Mouse (Mus musculus): ENCODE measurements around the gene 4930455H04Rik.

- TF ChIP-seq ZC3H11A (IDR thresholded peaks at IDR 0.05; ENCODE audit: borderline replicate concordance, low read depth, low read length) (no peak), CHD2 (IDR thresholded peaks at IDR 0.05; ENCODE audit: low read depth, low read length) (no peak), ZNF384 (IDR thresholded peaks at IDR 0.05; ENCODE audit: low read depth, low read length) (no peak)
Measured at GRCm38 (mm10) chr3:117024111-117024510, 56.0 kb downstream of the 4930455H04Rik start.

Data from ES-E14 (cell line).